Mouse (Mus musculus): ENCODE measurements at regions not wholly inside any gene's neighbourhood (a gene's known extent, or its start where the extent isn't known, plus 50 kb on each side); places are given as distances from the start of the nearest gene placed in this dataset.

DNA sequence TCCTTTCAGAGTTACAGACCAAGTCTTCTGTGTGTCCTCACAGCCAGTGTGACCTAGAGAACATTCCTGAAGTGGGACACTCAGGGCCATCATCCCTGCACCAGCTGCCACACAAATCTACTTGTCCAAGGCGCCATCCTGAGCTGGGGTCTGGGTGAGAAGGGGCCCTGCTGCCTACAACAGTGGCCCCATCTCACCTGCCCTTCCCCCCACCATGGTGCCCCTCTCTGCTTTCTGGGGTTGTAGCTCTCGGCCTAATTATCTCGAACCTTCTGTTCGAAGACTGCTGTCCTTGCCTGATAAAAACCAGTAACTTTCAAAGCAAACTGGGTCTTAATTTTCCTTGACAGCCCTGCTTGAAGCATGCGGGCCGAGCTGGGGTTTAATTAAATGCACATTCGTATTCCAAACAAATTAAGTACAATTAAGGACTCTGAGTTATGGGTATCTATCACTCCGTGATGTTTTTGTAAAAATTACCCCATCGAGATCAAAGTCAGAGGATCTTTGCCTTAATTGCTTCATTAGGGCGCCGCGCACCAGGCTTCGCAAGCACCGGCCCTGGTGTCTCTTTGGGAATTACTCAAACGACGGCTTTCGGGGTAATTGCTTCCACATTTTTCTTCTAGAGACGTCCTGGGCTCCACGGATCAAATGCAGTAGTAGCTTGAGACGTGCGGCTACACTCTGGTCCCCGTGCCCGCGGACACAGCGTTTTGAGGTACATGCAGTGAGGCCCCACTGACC lies 65.8 kb upstream of the Ttc34 start:
- Histone ChIP-seq H3K4me1 (replicated peaks; ENCODE audit: low read depth, low read length) (peaks cover 10% of the 10 kb centered on the region), H3K36me3 (ENCODE audit: insufficient read depth, low read length) (no peaks in the 10 kb centered on the region), H3K4me3 (replicated peaks; ENCODE audit: low read length) (no peak overlapping the region), H3K27me3 (ENCODE audit: insufficient read depth, low read length) (peaks cover 52% of the 10 kb centered on the region), H3K9me3 (ENCODE audit: low read length) (no peaks in the 10 kb centered on the region)
- no peak for TF ChIP-seq NANOG (IDR thresholded peaks at IDR 0.05; ENCODE audit: borderline replicate concordance, low read length)
- no peak for TF ChIP-seq CTCF (conservative IDR thresholded peaks at IDR 0.05; ENCODE audit: low read length)
- no peak for TF ChIP-seq POU5F1 (IDR thresholded peaks at IDR 0.05; ENCODE audit: borderline replicate concordance, low read length)

DNA sequence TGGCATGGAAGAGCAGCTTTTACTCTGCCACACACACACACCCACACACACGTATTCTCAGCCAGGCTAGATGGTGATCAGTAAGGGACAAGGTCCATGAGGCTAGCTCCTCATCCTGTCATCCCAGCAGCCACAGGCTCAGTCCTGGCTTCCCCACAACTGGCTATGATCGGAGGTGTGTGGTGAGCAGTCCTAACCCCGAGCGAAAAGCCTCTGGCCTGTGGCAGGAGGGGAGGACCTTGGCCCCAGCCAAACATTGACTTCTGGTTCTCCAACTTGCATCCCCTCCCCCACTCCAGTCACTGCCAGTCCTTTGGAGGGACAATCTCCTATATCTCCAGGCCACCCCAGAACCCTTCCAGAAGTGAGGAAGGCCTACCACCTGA lies 65.2 kb upstream of the Ttc34 start:
- Histone ChIP-seq H3K9me3 (ENCODE audit: low read length) (no peaks in the 10 kb centered on the region), H3K4me3 (replicated peaks; ENCODE audit: low read length) (no peak overlapping the region), H3K4me1 (replicated peaks; ENCODE audit: low read depth, low read length) (peaks cover 10% of the 10 kb centered on the region), H3K27me3 (ENCODE audit: insufficient read depth, low read length) (peaks cover 52% of the 10 kb centered on the region), H3K36me3 (ENCODE audit: insufficient read depth, low read length) (no peaks in the 10 kb centered on the region)
- TF ChIP-seq CTCF (conservative IDR thresholded peaks at IDR 0.05; ENCODE audit: low read length), result no peak
- TF ChIP-seq NANOG (IDR thresholded peaks at IDR 0.05; ENCODE audit: borderline replicate concordance, low read length), result no peak
- no peak for TF ChIP-seq POU5F1 (IDR thresholded peaks at IDR 0.05; ENCODE audit: borderline replicate concordance, low read length)

DNA sequence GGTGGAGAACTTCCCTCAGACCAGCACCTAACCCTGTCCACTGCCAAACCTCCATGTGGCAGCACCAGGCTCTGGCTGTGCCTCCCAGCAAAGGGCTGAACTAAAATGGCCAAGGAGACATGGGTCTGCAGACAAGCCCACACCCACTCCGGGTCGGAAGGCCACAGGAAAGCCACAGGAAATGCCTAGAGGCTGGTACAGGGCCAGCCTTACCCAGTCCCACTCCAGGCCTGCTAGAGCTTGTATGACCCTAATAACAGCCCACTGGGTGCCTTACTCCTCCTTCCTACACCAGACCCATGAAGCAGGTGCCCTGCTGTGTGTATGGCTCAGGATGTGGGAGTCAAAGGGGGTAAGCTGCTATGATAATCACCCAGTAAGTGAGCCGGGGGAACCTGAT lies 63.4 kb upstream of the Ttc34 start:
- Histone ChIP-seq H3K4me3 (replicated peaks; ENCODE audit: low read length) (no peak overlapping the region), H3K9me3 (ENCODE audit: low read length) (no peaks in the 10 kb centered on the region), H3K4me1 (replicated peaks; ENCODE audit: low read depth, low read length) (peaks cover 10% of the 10 kb centered on the region), H3K27me3 (ENCODE audit: insufficient read depth, low read length) (peaks cover 50% of the 10 kb centered on the region), H3K36me3 (ENCODE audit: insufficient read depth, low read length) (no peaks in the 10 kb centered on the region)
- TF ChIP-seq NANOG (IDR thresholded peaks at IDR 0.05; ENCODE audit: borderline replicate concordance, low read length), result no peak
- no peak for TF ChIP-seq CTCF (conservative IDR thresholded peaks at IDR 0.05; ENCODE audit: low read length)
- TF ChIP-seq POU5F1 (IDR thresholded peaks at IDR 0.05; ENCODE audit: borderline replicate concordance, low read length), result no peak

DNA sequence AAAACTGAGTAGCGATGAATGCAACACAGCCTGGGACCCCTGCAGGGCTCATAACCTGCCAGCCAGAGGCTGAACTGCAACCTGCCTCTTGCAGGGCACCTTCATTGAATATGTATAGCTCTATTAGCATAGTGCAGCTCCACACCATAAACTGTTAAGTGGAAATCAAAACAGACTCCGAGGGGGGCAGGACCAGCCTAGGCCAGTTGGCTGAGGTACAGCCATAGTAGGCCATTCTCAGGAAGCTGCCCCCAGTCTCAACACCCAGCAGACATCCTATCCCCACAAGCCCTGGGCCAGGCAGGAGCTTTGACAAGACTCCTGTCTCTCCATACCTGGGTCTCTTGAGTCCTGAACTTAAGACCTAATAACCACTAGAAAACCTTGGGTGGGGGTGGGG lies 62.9 kb upstream of the Ttc34 start:
- Histone ChIP-seq H3K36me3 (ENCODE audit: insufficient read depth, low read length) (no peaks in the 10 kb centered on the region), H3K27me3 (ENCODE audit: insufficient read depth, low read length) (peaks cover 50% of the 10 kb centered on the region), H3K4me3 (replicated peaks; ENCODE audit: low read length) (no peak overlapping the region), H3K9me3 (ENCODE audit: low read length) (no peaks in the 10 kb centered on the region), H3K4me1 (replicated peaks; ENCODE audit: low read depth, low read length) (peaks cover 10% of the 10 kb centered on the region)
- TF ChIP-seq CTCF (conservative IDR thresholded peaks at IDR 0.05; ENCODE audit: low read length) (no peak), NANOG (IDR thresholded peaks at IDR 0.05; ENCODE audit: borderline replicate concordance, low read length) (peak; percentile 14; the same call in 1 of the 2 replicates)

DNA sequence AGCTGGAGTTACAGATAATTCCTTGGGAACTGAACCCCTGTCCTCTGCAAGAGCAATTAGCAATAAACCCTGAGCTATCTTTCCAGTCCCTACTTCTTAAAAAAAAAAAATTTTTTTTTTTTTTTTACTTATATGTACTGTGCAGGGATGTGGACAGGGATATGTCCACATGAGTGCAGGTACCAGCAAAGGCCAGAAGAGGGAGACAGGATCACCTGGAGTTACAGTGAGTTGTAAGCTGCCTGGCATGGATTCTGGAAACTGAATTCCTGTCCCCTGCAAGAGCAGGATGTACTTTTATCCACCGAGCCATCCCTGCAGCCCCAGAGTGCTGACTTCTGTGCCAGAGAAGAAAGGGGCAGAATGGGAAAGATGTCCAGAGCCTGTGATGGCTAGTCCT lies 58.4 kb upstream of the Ttc34 start:
- H3K4me3 ChIP-seq (replicated peaks; ENCODE audit: low read length), result no peak overlapping the region
- TF ChIP-seq CTCF (conservative IDR thresholded peaks at IDR 0.05; ENCODE audit: low read length) (peak; percentile 64), NANOG (IDR thresholded peaks at IDR 0.05; ENCODE audit: borderline replicate concordance, low read length) (no peak)
- peaks cover 54% of the 10 kb centered on the region for H3K27me3 ChIP-seq (ENCODE audit: insufficient read depth, low read length)
- peaks cover 24% of the 10 kb centered on the region for H3K4me1 ChIP-seq (replicated peaks; ENCODE audit: low read depth, low read length)
- H3K36me3 ChIP-seq (ENCODE audit: insufficient read depth, low read length), result no peaks in the 10 kb centered on the region
- H3K9me3 ChIP-seq (ENCODE audit: low read length), result no peaks in the 10 kb centered on the region

DNA sequence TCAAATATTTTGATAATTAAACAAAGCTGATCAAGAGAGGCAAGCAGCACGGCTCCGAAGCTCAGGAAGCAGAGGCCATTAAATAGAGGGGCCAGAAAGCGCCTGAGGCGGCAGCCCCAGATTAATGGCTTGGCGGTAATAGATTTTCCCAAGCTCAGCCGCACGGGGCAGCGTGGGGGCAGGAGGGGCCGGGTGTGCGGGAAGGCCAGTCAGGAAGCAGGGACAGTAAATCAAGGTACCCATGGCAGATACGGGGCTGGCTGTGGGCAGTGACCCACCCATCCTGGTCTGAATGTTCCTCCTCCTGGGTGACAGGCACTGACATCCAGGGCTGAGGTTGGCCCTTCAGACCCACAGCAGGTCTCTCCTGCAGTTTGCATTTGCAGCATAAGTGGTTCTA lies 55.9 kb upstream of the Ttc34 start:
- no peak overlapping the region for H3K4me3 ChIP-seq (replicated peaks; ENCODE audit: low read length)
- H3K27me3 ChIP-seq (ENCODE audit: insufficient read depth, low read length), result peaks cover 57% of the 10 kb centered on the region
- H3K4me1 ChIP-seq (replicated peaks; ENCODE audit: low read depth, low read length), result peaks cover 21% of the 10 kb centered on the region
- TF ChIP-seq POU5F1 (IDR thresholded peaks at IDR 0.05; ENCODE audit: borderline replicate concordance, low read length), result no peak
- TF ChIP-seq NANOG (IDR thresholded peaks at IDR 0.05; ENCODE audit: borderline replicate concordance, low read length), result no peak
- no peak for TF ChIP-seq CTCF (conservative IDR thresholded peaks at IDR 0.05; ENCODE audit: low read length)
- no peaks in the 10 kb centered on the region for H3K36me3 ChIP-seq (ENCODE audit: insufficient read depth, low read length)
- no peaks in the 10 kb centered on the region for H3K9me3 ChIP-seq (ENCODE audit: low read length)

DNA sequence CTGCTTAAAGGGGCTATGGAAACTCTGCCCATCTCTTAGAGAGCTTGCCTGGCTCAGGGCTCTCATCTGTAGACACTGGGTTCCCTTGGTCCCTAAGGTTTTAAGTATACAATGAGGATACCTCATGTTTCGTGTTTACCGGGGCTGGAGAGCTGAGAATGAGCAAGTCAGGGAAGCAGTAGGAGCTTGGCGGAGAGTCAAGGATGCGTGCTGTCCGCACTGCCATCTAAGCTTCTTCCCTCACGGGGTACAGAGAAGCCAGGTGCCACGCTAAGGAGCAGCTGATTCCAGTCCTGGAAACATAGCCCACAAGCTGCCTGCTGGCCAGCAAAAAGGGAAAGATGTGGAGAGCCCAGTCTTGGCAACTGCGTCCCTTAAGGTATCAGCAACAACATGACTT lies 55.0 kb upstream of the Ttc34 start:
- H3K36me3 ChIP-seq (ENCODE audit: insufficient read depth, low read length), result no peaks in the 10 kb centered on the region

DNA sequence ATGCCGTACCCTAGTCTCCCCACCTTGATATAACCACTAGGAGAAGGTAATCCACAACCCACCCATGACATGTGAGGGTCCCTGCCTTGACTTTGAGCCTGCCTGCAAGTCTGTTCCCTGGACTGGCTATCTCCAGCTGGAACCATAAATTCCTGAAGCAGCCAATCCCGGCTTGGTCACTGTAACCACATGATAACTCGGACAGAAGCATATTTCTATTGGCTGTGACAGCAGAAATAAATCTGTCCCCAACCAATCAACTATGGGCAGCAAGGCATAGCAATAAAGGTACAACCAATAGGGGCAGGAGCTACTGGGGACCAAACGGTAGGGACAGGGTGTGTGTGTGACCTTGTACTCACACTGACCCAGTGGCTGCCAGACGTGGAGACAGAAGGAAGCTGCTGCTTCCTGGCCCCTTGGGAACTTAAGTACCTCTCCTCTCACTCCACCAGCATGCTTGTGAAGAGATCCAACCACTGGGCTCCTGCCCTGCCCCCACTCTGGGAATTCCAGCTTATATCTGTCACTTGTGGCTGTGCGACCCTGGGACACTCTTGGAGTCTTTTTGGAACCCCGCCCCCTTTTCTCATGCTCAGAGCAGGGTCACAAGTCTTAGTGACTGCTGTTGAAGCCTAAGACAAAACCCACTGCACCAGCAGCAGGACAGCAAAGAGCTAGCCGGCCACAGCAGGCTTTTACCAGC lies 51.8 kb upstream of the Ttc34 start:
- Histone ChIP-seq H3K27me3 (ENCODE audit: insufficient read depth, low read length) (peaks cover 84% of the 10 kb centered on the region), H3K4me3 (replicated peaks; ENCODE audit: low read length) (no peak overlapping the region), H3K36me3 (ENCODE audit: insufficient read depth, low read length) (no peaks in the 10 kb centered on the region), H3K9me3 (ENCODE audit: low read length) (no peaks in the 10 kb centered on the region), H3K4me1 (replicated peaks; ENCODE audit: low read depth, low read length) (peaks cover 21% of the 10 kb centered on the region)
- TF ChIP-seq NANOG (IDR thresholded peaks at IDR 0.05; ENCODE audit: borderline replicate concordance, low read length), result no peak

More for the DNA sequence above, 55.0 kb upstream of the Ttc34 start:
- H3K4me3 ChIP-seq (replicated peaks; ENCODE audit: low read length), result no peak overlapping the region
- peaks cover 63% of the 10 kb centered on the region for H3K27me3 ChIP-seq (ENCODE audit: insufficient read depth, low read length)
- TF ChIP-seq CTCF (conservative IDR thresholded peaks at IDR 0.05; ENCODE audit: low read length) (no peak), NANOG (IDR thresholded peaks at IDR 0.05; ENCODE audit: borderline replicate concordance, low read length) (no peak), POU5F1 (IDR thresholded peaks at IDR 0.05; ENCODE audit: borderline replicate concordance, low read length) (no peak)
- peaks cover 21% of the 10 kb centered on the region for H3K4me1 ChIP-seq (replicated peaks; ENCODE audit: low read depth, low read length)
- H3K9me3 ChIP-seq (ENCODE audit: low read length), result no peaks in the 10 kb centered on the region
